Mouse (Mus musculus): ENCODE measurements around the gene Pmfbp1.

Pmfbp1 gene

DNA sequence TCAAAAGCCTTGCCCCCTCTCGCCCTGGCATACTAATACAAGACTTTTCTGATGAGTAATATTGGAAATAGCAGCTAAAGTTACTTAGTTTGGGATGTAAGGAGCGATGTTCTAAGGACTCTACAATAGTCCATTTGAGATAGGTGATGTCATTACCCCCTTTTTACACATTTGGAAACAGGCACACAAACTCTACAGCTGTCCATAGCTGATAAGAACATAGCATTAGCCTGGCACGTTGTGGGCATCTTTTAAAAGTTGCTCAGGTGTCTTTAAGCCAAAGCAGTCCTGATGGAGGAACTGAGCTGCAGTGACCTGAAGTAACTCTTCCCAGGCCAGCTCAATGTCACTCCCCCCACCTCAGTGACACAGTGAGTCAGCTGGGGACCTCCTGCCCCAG, 97.5 kb downstream of the Pmfbp1 start:
- DNase-seq (ENCODE audit: low read depth) = no peak

DNA sequence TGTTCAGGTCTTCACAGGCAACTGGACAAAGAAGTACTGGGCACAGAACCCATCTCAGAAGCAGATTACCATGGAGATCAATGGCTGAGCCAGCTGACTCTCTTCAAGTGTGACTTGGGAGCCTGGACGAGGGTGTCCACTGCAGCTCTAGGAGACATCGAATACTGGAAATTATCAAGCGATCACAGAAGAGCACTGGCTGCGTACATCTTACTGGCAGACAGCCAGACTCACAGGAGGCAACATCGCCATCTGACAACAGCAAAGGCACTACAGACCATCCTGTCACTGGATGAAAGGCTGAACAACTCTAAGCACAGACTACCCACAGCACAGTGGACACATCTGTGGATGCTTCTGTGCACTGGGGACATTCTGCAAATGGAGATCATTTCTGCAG, 98.3 kb downstream of the Pmfbp1 start:
- DNase-seq (ENCODE audit: low read depth) = no peak

Data from c-Kit-positive CD71-positive TER-119-negative erythroid progenitor cells, embryonic 14.5 days (primary cell).